Mouse (Mus musculus) gastrocnemius, postnatal 4 days (tissue): ENCODE results near the gene Tmem35b. TPM values are rescaled to one million over a fixed set of nuclear protein-coding genes. Genes with fewer than 3 reads are reported as not detected.
A peak's percentile ranks its signal among the peaks of the same experiment; 100 is the strongest.

Experiments used
- DNase-seq, 2 experiments: peaks; one replicate each; pipeline ENCODE4 v3.0.0; 2021 to 2022; ENCODE audit warnings: low spot score in 2 of 2, mixed read lengths in 2 of 2
- total RNA-seq, 2 experiments: library from RNA; stranded (reverse); gene quantifications; 2 replicates each; pipeline ENCODE4 v1.2.3; 2021

Tmem35b gene
- total RNA-seq, 2 experiments from 2014 or later, result 1.0 to 3.4 TPM

GRCm38 (mm10) chr4:127167731-127168130 lies 44.2 kb downstream of the Tmem35b start:
- DNase-seq, result no peak

GRCm38 (mm10) chr4:127168211-127168913 lies 44.9 kb downstream of the Tmem35b start:
- peak in 1 of 2 experiments; percentile 37 for DNase-seq

- DNase-seq, result peak in 1 of 2 experiments; percentile 26
Observed at GRCm38 (mm10) chr4:127168914-127169345, 45.4 kb downstream of the Tmem35b start, which contains the start of gene Dlgap3. TSS of gene Dlgap3 (plus strand) at chr4:127169204.

GRCm38 (mm10) chr4:127169346-127170221 lies 46.1 kb downstream of the Tmem35b start:
- peak in 1 of 2 experiments; percentile 16 for DNase-seq

- DNase-seq, result no peak
Observed at GRCm38 (mm10) chr4:127170866-127171265, 47.4 kb downstream of the Tmem35b start.

GRCm38 (mm10) chr4:127171341-127171905 lies 47.9 kb downstream of the Tmem35b start:
- no peak for DNase-seq

GRCm38 (mm10) chr4:127172119-127172518 lies 48.6 kb downstream of the Tmem35b start:
- no peak for DNase-seq

GRCm38 (mm10) chr4:127172614-127173013 lies 49.1 kb downstream of the Tmem35b start:
- DNase-seq, result no peak

- peak; percentile 53 to 73 for DNase-seq
Observed at GRCm38 (mm10) chr4:127173461-127173860, 50.0 kb downstream of the Tmem35b start.

- no peak for DNase-seq
Observed at GRCm38 (mm10) chr4:127174075-127174899, 50.8 kb downstream of the Tmem35b start.

- no peak for DNase-seq
Observed at GRCm38 (mm10) chr4:127174900-127175278, 51.4 kb downstream of the Tmem35b start.

GRCm38 (mm10) chr4:127177961-127178360 lies 54.5 kb downstream of the Tmem35b start:
- DNase-seq, result no peak

GRCm38 (mm10) chr4:127178671-127179070 lies 55.2 kb downstream of the Tmem35b start:
- no peak for DNase-seq

Other genes starting within 250 kb of the Tmem35b start
- gene Zmym4, start 155.6 kb upstream of the Tmem35b start, total RNA-seq, result 10 to 100 TPM; 39.7 to 41.6 TPM
- 100 to 1,000 TPM; 171 to 250 TPM for gene Sfpq, start 102.4 kb upstream of the Tmem35b start, total RNA-seq
- gene Zmym1, start 62.5 kb upstream of the Tmem35b start, total RNA-seq, result 1 to 10 TPM; 6.8 to 6.9 TPM
- 10 to 100 TPM; 12.4 to 12.7 TPM for gene Zmym6, start 46.3 kb upstream of the Tmem35b start, total RNA-seq
- 1 to 10 TPM; 1.2 to 1.7 TPM for gene Dlgap3, start 45.5 kb downstream of the Tmem35b start, total RNA-seq
- gene Smim12, start 120.1 kb downstream of the Tmem35b start, total RNA-seq, result 10 to 100 TPM; 31.7 to 35.6 TPM
- 10 to 100 TPM; 18.2 to 19.5 TPM for gene Gja4, start 190.3 kb downstream of the Tmem35b start, total RNA-seq
- gene Gjb3, start 207.2 kb downstream of the Tmem35b start, total RNA-seq, result not detected
- not detected for gene Gjb4, start 230.4 kb downstream of the Tmem35b start, total RNA-seq
- gene Gjb5, start 234.5 kb downstream of the Tmem35b start, total RNA-seq, result under 1 TPM; 0.70 to 0.88 TPM